Comparison of ENCODE assay signal across 37 mouse cellular contexts in the genomic region with DNA sequence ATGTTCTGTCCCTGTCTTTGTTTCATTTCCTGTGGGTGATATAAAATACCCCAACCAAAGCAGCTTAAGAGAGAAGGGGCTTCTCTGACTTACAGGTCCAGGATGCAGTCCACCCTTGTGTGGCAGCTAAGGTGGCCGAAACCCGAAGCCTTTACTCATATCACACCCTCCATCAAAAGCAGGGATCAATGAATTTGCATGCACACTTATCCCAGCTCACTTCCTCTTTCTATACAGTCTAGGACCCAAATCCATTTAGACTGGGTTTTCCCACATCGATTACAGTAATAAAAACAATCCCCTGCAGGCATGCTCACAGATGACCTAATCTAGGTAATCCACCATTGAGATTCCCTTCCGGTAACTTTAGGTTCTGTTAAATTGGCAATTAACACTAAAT. TPM values are rescaled to one million over a fixed set of nuclear protein-coding genes. Genes with fewer than 3 reads are reported as not detected.
"Had no signal": no experiment of that assay in that cellular context is flagged by ENCODE, and none has a peak within 500 bp of the region (broad histone marks: within the 10 kb centered on the region; RNA-seq: fewer than 3 reads in every experiment).

No protein-coding gene starts in this region.

- H3K4me3 ChIP-seq: heart, embryonic 10.5 days; heart, embryonic 12.5 days; heart, embryonic 13.5 days; heart, embryonic 15.5 days; hindbrain, embryonic 10.5 days; hindbrain, embryonic 12.5 days; hindbrain, embryonic 13.5 days; hindbrain, embryonic 15.5 days; intestine, embryonic 15.5 days; kidney, embryonic 15.5 days; layer of hippocampus, adult 2 months; left cerebral cortex, adult 2 months had no signal

- H3K27me3 ChIP-seq: heart, embryonic 12.5 days; heart, embryonic 13.5 days; heart, embryonic 15.5 days; hindbrain, embryonic 12.5 days; hindbrain, embryonic 13.5 days; hindbrain, embryonic 15.5 days; intestine, embryonic 15.5 days; kidney, embryonic 15.5 days had no signal

- H3K36me3 ChIP-seq: heart, embryonic 10.5 days; heart, embryonic 12.5 days; heart, embryonic 13.5 days; heart, embryonic 15.5 days; hindbrain, embryonic 10.5 days; hindbrain, embryonic 12.5 days; hindbrain, embryonic 13.5 days; hindbrain, embryonic 15.5 days; intestine, embryonic 15.5 days; kidney, embryonic 15.5 days had no signal

- DNase-seq: heart, postnatal 14 days; heart, postnatal 36 days; heart, postnatal 4 days; kidney, adult 11 months; kidney, adult 18-20 months; kidney, adult 8-10 months; kidney, adult 9 months; kidney, postnatal 10 days; kidney, postnatal 14 days; kidney, postnatal 25 days; kidney, postnatal 36 days; kidney, postnatal 4 days; layer of hippocampus, adult 9-11 months; layer of hippocampus, postnatal 36 days had no signal

- H3K27ac ChIP-seq: heart, embryonic 10.5 days; heart, embryonic 13.5 days; heart, embryonic 15.5 days; hindbrain, embryonic 10.5 days; hindbrain, embryonic 12.5 days; hindbrain, embryonic 13.5 days; hindbrain, embryonic 14.5 days; hindbrain, embryonic 15.5 days; hindbrain, postnatal 0 days; intestine, embryonic 15.5 days; kidney, embryonic 15.5 days; kidney, postnatal 0 days; layer of hippocampus, adult 2 months; left cerebral cortex, adult 2 months had no signal

- H3K9me3 ChIP-seq: heart, embryonic 10.5 days; heart, embryonic 12.5 days; heart, embryonic 13.5 days; heart, embryonic 15.5 days; hindbrain, embryonic 10.5 days; hindbrain, embryonic 12.5 days; hindbrain, embryonic 13.5 days; hindbrain, embryonic 15.5 days; intestine, embryonic 15.5 days; kidney, embryonic 15.5 days had no signal

- H3K9ac ChIP-seq: heart, embryonic 12.5 days; heart, embryonic 13.5 days; heart, embryonic 15.5 days; hindbrain, embryonic 12.5 days; hindbrain, embryonic 13.5 days; hindbrain, embryonic 14.5 days; hindbrain, embryonic 15.5 days; intestine, embryonic 15.5 days; kidney, embryonic 15.5 days had no signal

- H3K4me1 ChIP-seq: heart, embryonic 10.5 days; heart, embryonic 12.5 days; heart, embryonic 13.5 days; heart, embryonic 15.5 days; hindbrain, embryonic 10.5 days; hindbrain, embryonic 12.5 days; hindbrain, embryonic 13.5 days; hindbrain, embryonic 15.5 days; intestine, embryonic 15.5 days; kidney, embryonic 15.5 days had no signal

- H3K4me2 ChIP-seq: heart, embryonic 11.5 days; heart, embryonic 12.5 days; heart, embryonic 13.5 days; heart, embryonic 15.5 days; hindbrain, embryonic 12.5 days; hindbrain, embryonic 13.5 days; hindbrain, embryonic 14.5 days; hindbrain, embryonic 15.5 days; intestine, embryonic 15.5 days; kidney, embryonic 15.5 days had no signal

RNA-seq across cellular contexts. Expression of gene Il2ra, which starts 43.9 kb away (rescaled TPM):
- total RNA-seq: heart, postnatal 4 days; hindbrain, postnatal 0 days; layer of hippocampus, postnatal 10 days had no signal
- polyA plus RNA-seq: heart, embryonic 10.5 days; heart, embryonic 11.5 days; heart, embryonic 12.5 days; heart, embryonic 14.5 days; heart, postnatal 0 days; hindbrain, embryonic 10.5 days; hindbrain, embryonic 11.5 days; hindbrain, embryonic 12.5 days; hindbrain, embryonic 14.5 days; intestine, embryonic 14.5 days; kidney, embryonic 14.5 days; kidney, embryonic 15.5 days; kidney, embryonic 16.5 days; kidney, postnatal 0 days had no signal
